Mouse (Mus musculus) CD8-positive naive resting alpha-beta T cell, adult 57 days (primary cell): ENCODE measurements around the gene Psmg1. TPM values are rescaled to one million over a fixed set of nuclear protein-coding genes. Genes with fewer than 3 reads are reported as not detected.

Source experiments
- total RNA-seq: library from RNA; stranded (reverse); gene quantifications from one replicate; pipeline ENCODE4 v1.2.4, GENCODE M21; 2023

Psmg1 gene
- total RNA-seq, result 15.3 TPM

GRCm38 (mm10) chr16:95990462-95991121, at the start of gene Psmg1:
Gene Psmg1, minus strand, starts transcription at chr16:95990960.

Other genes with a start within 250 kb of the Psmg1 start
- 151 TPM for gene Brwd1, start 91.6 kb upstream of the Psmg1 start, total RNA-seq
- gene Hmgn1, start 136.8 kb upstream of the Psmg1 start, total RNA-seq, result 147 TPM
- gene Wrb, start 154.4 kb upstream of the Psmg1 start, total RNA-seq, result 6.7 TPM
- gene Lca5l, start 201.3 kb upstream of the Psmg1 start, total RNA-seq, result not detected
- gene Sh3bgr, start 209.5 kb upstream of the Psmg1 start, total RNA-seq, result not detected
- gene B3galt5, start 244.8 kb upstream of the Psmg1 start, total RNA-seq, result 0.43 TPM